Mouse (Mus musculus) heart, embryonic 11.5 days (tissue): ENCODE measurements around the gene Gm21060. TPM values are rescaled to one million over a fixed set of nuclear protein-coding genes. Genes with fewer than 3 reads are reported as not detected.
"Not testable (repeated sequence)": the region's sequence is repeated elsewhere in the genome, so short reads cannot be mapped to it uniquely, and the experiment has no call there.

ENCODE experiments used
- ATAC-seq: fragments of 200-750 bp; cut with Nextera tagmentation; replicated peaks from 2 replicates; pipeline ENCODE4 v1.8.0; 2017; ENCODE audit warnings: moderate library complexity; ENCODE audit not compliant: insufficient number of reproducible peaks, low FRiP score, low TSS enrichment
- H3K27ac ChIP-seq: fragments of 300-500 bp; sonication (generic); 2 replicates; pipeline ENCODE4 v1.5.1; 2014; ENCODE audit warnings: mild to moderate bottlenecking, low read depth, low read length
- H3K27me3 ChIP-seq: fragments of 300-500 bp; sonication (generic); 2 replicates; pipeline ENCODE4 v1.6.1; 2014; ENCODE audit warnings: mild to moderate bottlenecking, low read length, mixed read lengths; ENCODE audit not compliant: control insufficient read depth, insufficient read depth
- H3K36me3 ChIP-seq: fragments of 300-500 bp; sonication (generic); 2 replicates; pipeline ENCODE4 v1.6.1; 2014; ENCODE audit warnings: mild to moderate bottlenecking, low read length, moderate library complexity, mixed read lengths; ENCODE audit not compliant: control insufficient read depth, insufficient read depth
- H3K4me1 ChIP-seq: fragments of 300-500 bp; sonication (generic); 2 replicates; pipeline ENCODE4 v1.6.1; 2014; ENCODE audit warnings: low read length; ENCODE audit not compliant: control insufficient read depth, insufficient read depth
- H3K4me2 ChIP-seq: fragments of 300-500 bp; sonication (generic); 2 replicates; pipeline ENCODE4 v1.6.1; 2014; ENCODE audit warnings: mild to moderate bottlenecking, moderate library complexity
- H3K4me3 ChIP-seq: fragments of 300-500 bp; sonication (generic); 2 replicates; pipeline ENCODE4 v1.5.1; 2014; ENCODE audit warnings: low read depth, low read length
- H3K9ac ChIP-seq: fragments of 300-500 bp; sonication (generic); 2 replicates; pipeline ENCODE4 v1.6.1; 2014; ENCODE audit warnings: mild to moderate bottlenecking, low read depth, low read length, moderate library complexity
- H3K9me3 ChIP-seq: fragments of 300-500 bp; sonication (generic); replicated peaks from 2 replicates; pipeline ENCODE4 v1.6.1; 2016; ENCODE audit warnings: low read length; ENCODE audit not compliant: control insufficient read depth
- WGBS: fragments of 180-500 bp; shearing (Covaris S2); extraction: QIAGEN DNeasy Blood & Tissue Kit; methylation state at CpG from one replicate; pipeline ENCODE4 v1.1.7; 2014; ENCODE audit not compliant: insufficient replicate concordance; 5-methylcytosine and 5-hydroxymethylcytosine counted together
- polyA plus RNA-seq: library from polyadenylated mRNA; unstranded; fragments of >200 nt; fragmentation: Nextera tagmentation; extraction: Ambion mirVana; gene quantifications from 2 replicates; pipeline ENCODE4 v1.2.1, GENCODE M21; 2014

Gm21060 gene
- polyA plus RNA-seq, 1 experiment from 2014 or later: not detected

DNA sequence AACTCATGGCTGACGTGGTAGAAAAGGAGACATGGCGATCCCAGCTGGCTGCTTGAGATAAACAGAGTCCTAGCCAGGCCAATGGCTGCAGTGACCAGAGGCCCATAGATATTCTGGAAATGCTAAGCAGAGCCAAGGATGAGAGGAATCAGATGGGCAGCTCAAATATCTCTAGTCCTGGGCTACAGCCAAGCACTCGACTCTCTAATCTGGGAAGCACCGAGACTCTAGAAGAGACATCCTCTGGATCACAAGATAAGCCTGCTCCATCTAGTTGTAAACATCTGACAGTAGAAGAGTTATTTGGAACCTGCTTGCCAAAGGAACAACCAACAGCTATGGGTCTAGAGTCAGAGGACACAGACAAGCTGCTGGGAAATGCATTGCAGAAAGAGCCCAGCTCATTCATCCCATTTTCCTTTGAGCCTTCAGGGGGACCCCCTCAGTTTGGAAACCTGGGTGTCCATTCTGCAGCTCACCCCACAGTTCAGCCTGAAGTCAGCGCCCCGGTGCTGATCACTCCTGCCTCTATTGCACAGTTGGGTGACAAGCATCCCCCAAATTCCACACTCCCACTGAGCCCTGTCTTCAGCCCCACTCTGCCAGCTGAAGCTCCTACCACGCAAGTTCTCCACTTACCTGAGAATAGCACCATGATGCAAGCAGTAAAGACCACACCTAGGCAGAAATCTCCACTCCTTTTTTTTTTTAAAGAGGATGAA is 40.5 kb downstream of the Gm21060 start:
- no peaks in the 10 kb centered on the region for H3K36me3 ChIP-seq
- no peaks in the 10 kb centered on the region for H3K27me3 ChIP-seq
- 78% methylated on average over 7 of the region's 7 CpGs for WGBS

DNA sequence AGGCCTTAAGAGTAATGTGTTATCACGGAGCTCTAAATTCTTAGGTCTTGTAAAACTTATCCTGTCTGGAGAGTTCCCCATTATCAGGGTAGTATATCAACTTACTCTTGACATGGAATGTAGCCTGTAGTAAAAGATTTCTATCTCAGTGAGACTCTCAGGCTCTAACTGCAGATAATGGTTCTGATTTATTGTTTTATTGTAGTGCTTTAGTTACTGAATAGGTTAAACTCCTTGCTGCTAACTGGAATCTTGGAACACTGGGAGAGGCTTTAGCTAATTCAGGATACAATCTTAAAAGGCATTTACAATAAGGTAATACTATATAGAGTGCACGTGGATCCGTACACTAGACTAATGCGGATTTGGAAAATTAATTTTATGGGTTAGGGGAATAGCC is 49.5 kb downstream of the Gm21060 start:
- WGBS: 73% methylated on average over 4 of the region's 4 CpGs
- not testable (repeated sequence) for H3K4me1 ChIP-seq, H3K36me3 ChIP-seq, ATAC-seq, H3K27me3 ChIP-seq, H3K9ac ChIP-seq, H3K4me2 ChIP-seq, H3K27ac ChIP-seq, H3K9me3 ChIP-seq, H3K4me3 ChIP-seq

More for the DNA sequence above, 40.5 kb downstream of the Gm21060 start:
- Histone ChIP-seq H3K4me2 (no peak overlapping the region), H3K27ac (no peak overlapping the region), H3K4me3 (no peak overlapping the region), H3K4me1 (no peaks in the 10 kb centered on the region), H3K9ac (no peak overlapping the region), H3K9me3 (no peaks in the 10 kb centered on the region)
- no peak for ATAC-seq

Other genes starting within 250 kb of the Gm21060 start
- 25.9 and 26.3 TPM in 2 replicates for gene Zfp950, start 156.2 kb downstream of the Gm21060 start, polyA plus RNA-seq
- 0.24 and 0.25 TPM in 2 replicates for gene Gm7102, start 120.8 kb downstream of the Gm21060 start, polyA plus RNA-seq
- gene Gm6020, start 113.2 kb downstream of the Gm21060 start, polyA plus RNA-seq: not detected in 2 replicates
- 25.6 and 29.6 TPM in 2 replicates for gene Csf2ra, start 68.6 kb downstream of the Gm21060 start, polyA plus RNA-seq